Mouse (Mus musculus) stomach, postnatal 0 days (tissue): ENCODE data around the gene Pdik1l. TPM values are rescaled to one million over a fixed set of nuclear protein-coding genes. Genes with fewer than 3 reads are reported as not detected.

Experiments
- ATAC-seq: fragments of 200-750 bp; cut with Nextera tagmentation; 2 replicates; pipeline ENCODE4 v1.8.0; 2017; ENCODE audit not compliant: low FRiP score, low TSS enrichment
- DNase-seq: peaks from one replicate; pipeline ENCODE4 v3.0.0-alpha.2; 2016; ENCODE audit warnings: low spot score
- H3K27ac ChIP-seq: fragments of 300-500 bp; sonication (generic); replicated peaks from 2 replicates; pipeline ENCODE4 v1.5.1; 2014; ENCODE audit warnings: mild to moderate bottlenecking, control low read depth
- H3K27me3 ChIP-seq: fragments of 300-500 bp; sonication (generic); 2 replicates; pipeline ENCODE4 v1.6.1; 2014; ENCODE audit warnings: low read length; ENCODE audit not compliant: control insufficient read depth, insufficient read depth
- H3K36me3 ChIP-seq: fragments of 300-500 bp; sonication (generic); 2 replicates; pipeline ENCODE4 v1.6.1; 2014; ENCODE audit warnings: low read length, mixed read lengths; ENCODE audit not compliant: control insufficient read depth, insufficient read depth
- H3K4me1 ChIP-seq: fragments of 300-500 bp; sonication (generic); replicated peaks from 2 replicates; pipeline ENCODE4 v1.6.1; 2014; ENCODE audit warnings: antibody characterized with exemption; ENCODE audit not compliant: control insufficient read depth, insufficient read depth
- H3K4me2 ChIP-seq: fragments of 300-500 bp; sonication (generic); replicated peaks from 2 replicates; pipeline ENCODE4 v1.6.1; 2014; ENCODE audit warnings: low read depth, mild to moderate bottlenecking, control low read depth, moderate library complexity
- H3K4me3 ChIP-seq: fragments of 300-500 bp; sonication (generic); 2 replicates; pipeline ENCODE4 v1.5.1; 2014; ENCODE audit warnings: low read depth, low read length, control low read depth
- H3K9ac ChIP-seq: fragments of 300-500 bp; sonication (generic); 2 replicates; pipeline ENCODE4 v1.6.1; 2014; ENCODE audit warnings: mild to moderate bottlenecking, low read length, control low read depth, mixed read lengths
- H3K9me3 ChIP-seq: fragments of 300-500 bp; sonication (generic); 2 replicates; pipeline ENCODE4 v1.6.1; 2016; ENCODE audit warnings: low read length; ENCODE audit not compliant: control insufficient read depth
- CTCF ChIP-seq: IDR thresholded peaks from 2 replicates; pipeline ENCODE4 v1.5.1; 2016; ENCODE audit warnings: antibody characterized with exemption, low read depth, mild to moderate bottlenecking, moderate library complexity
- EP300 ChIP-seq: optimal IDR thresholded peaks from 2 replicates; pipeline ENCODE3; 2016; ENCODE audit warnings: antibody characterized with exemption
- WGBS: fragments of 180-500 bp; shearing (Covaris S2); extraction: QIAGEN DNeasy Blood & Tissue Kit; methylation state at CpG from one replicate; pipeline ENCODE4 v1.1.7; 2014; 5-methylcytosine and 5-hydroxymethylcytosine counted together
- polyA plus RNA-seq: library from polyadenylated mRNA; unstranded; fragments of >200 nt; fragmentation: Nextera tagmentation; extraction: Ambion mirVana; gene quantifications from 2 replicates; pipeline ENCODE4 v1.2.1, GENCODE M21; 2015

The Pdik1l gene
- polyA plus RNA-seq, 1 experiment from 2014 or later = 8.4 TPM

DNA sequence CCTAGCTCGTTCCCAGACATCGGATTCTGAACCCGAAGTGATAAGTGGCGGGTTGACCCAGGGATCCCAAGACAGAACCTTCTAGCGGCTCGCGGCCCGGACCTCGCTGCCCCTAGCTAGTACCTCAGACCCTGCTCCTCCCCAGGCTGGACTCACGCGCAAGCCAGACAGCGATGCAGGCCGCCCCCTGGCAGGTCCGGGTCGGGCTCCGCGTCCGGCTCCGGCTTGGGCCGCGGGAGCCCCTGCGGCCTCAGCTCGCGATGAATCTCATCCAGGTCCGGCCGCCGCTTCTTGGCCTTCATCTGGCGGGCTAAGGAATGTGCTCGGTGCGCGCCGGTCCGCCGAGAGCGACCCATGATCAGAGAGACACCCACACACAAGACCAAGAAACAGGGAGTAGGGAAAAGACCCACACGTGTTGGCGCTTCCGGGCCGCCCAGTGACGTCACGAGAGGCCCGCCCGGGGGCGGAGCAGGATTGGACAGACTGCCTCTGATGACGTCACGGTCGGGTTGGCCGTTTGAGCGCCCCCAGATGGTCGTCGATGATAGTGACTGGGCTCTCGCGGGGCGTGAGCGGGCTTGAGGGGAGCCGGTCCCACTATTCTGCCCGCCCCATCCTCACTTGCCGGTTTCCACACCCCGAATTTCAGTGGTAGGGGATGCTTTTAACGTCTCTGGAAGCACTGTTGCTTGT, 42.4 kb downstream of the Pdik1l start, which contains the start of gene Zfp593:
Gene Zfp593, minus strand, starts transcription at position 445 of the 696 bp plus-strand sequence.
- H3K4me2 ChIP-seq = peak within 1 kb of the TSS; percentile 96
- peaks cover 3% of the 10 kb centered on the region; the same call in 1 of the 2 replicates for H3K4me1 ChIP-seq
- peak within 1 kb of the TSS; percentile 75 for H3K4me3 ChIP-seq
- no peaks in the 10 kb centered on the region for H3K9me3 ChIP-seq
- WGBS = under 1% methylated on average over 60 of the region's 60 CpGs
- TF ChIP-seq CTCF = peak; percentile 88
- TF ChIP-seq EP300 = no peak
- H3K36me3 ChIP-seq = no peaks in the 10 kb centered on the region
- no peaks in the 10 kb centered on the region; the same call in 1 of the 2 replicates for H3K27me3 ChIP-seq
- peak; percentile 81 for ATAC-seq
- DNase-seq = peak; percentile 96
- 0 out of 2 replicates have a peak within 1 kb of the TSS, but pooled peaks have one; percentile 18 for H3K27ac ChIP-seq
- peak within 1 kb of the TSS; percentile 80 for H3K9ac ChIP-seq

DNA sequence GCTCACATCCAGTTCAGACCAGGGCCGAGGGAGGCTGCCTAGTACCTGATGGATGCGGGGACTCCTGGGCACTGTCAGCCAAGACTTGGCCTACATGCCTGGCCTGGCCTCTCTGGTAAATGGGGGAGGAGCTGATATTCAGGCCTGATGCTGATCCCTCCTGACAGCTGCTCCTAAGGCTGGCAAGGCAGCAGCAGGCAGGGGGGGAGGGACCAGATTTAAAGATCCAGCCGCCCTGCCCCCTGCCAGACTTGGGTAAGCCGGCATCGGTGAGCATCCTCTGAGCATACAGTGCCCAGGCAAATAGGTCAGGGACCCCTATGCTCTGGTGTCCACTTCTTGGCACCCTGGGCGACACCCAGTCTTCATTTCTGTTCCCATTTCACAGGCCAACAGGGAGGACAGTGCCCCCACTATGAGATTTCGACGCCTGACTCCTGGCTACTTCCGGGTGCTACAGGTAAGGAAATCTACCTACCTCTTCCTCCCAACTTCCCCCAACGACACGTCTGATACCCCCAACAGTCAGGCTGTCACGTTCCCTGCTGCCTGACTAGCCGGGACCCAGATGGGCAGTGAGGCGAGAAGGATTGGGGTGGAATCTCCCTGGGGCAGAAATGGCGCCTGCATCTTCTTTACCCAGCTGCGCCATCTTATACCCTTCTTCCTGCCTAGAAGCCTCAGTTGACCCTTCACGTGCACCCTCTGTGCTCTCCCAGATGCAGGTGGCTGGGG, 44.0 kb downstream of the Pdik1l start, which contains the start of gene E130218I03Rik:
Gene E130218I03Rik, plus strand, starts transcription at position 147 of the 735 bp plus-strand sequence.
- Histone ChIP-seq H3K4me2 (peak within 1 kb of the TSS; percentile 96; the same call in 1 of the 2 replicates), H3K9me3 (no peaks in the 10 kb centered on the region), H3K36me3 (no peaks in the 10 kb centered on the region), H3K4me1 (peaks cover 3% of the 10 kb centered on the region; the same call in 1 of the 2 replicates), H3K4me3 (no peak within 1 kb of the TSS), H3K9ac (no peak within 1 kb of the TSS), H3K27ac (no peak within 1 kb of the TSS), H3K27me3 (no peaks in the 10 kb centered on the region)
- ATAC-seq (no peak), DNase-seq (no peak)
- WGBS = 94% methylated on average over 17 of the region's 17 CpGs
- TF ChIP-seq EP300 (no peak), CTCF (no peak)

DNA sequence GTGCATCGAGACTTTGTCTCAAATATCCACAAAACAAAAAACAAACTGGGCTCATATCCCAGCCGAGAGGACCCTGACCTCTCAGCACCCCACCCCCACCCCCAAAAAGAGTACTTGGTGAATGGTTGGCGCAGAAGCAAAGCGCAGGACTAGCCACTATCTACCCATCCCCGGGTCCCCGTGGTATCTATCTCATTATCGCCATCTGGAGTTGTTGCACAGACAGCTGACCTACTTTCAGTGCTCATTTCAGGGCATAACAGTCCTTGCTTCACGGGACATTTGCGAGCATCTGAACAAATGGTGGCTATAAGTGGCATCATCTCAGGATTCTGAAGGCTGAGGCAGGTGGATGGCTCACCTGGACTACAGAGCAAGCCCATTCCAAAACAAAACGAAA, 49.0 kb downstream of the Pdik1l start:
- Histone ChIP-seq H3K4me2 (peak overlapping the region; percentile 50), H3K4me1 (no peaks in the 10 kb centered on the region), H3K9me3 (no peaks in the 10 kb centered on the region), H3K27ac (no peak overlapping the region), H3K9ac (no peak overlapping the region), H3K36me3 (no peaks in the 10 kb centered on the region), H3K4me3 (peak overlapping the region; percentile 46), H3K27me3 (no peaks in the 10 kb centered on the region)
- TF ChIP-seq CTCF (0 out of 2 replicates have a peak, but pooled peaks have one; percentile 1), EP300 (no peak)
- DNase-seq = no peak
- WGBS = 11% methylated on average over 10 of the region's 10 CpGs
- ATAC-seq = 0 out of 2 replicates have a peak, but pooled peaks have one; percentile 0

DNA sequence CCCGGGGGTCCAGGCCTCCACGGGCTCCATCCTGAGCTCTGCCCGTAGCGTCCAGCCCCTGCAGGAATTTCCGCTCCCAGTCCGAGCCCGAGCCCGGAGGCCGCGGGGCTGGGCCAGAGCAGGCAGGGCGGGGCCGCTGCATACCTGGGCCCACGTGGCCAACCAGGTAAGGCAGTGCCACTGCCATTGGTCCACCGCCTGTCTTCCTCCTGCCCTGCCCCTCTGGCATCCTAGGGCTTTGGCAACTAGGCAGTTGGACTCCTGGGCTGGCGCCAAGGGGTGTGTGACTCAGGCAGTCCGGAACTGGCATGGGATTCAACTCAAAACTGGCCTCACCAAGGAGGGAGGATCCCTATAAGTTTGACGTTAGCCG, 49.4 kb downstream of the Pdik1l start, which contains the start of gene Cnksr1:
Gene Cnksr1, minus strand, starts transcription at position 121 of the 373 bp plus-strand sequence.
- Histone ChIP-seq H3K9ac (peak within 1 kb of the TSS; percentile 59), H3K4me2 (peak within 1 kb of the TSS; percentile 50), H3K27me3 (no peaks in the 10 kb centered on the region), H3K9me3 (no peaks in the 10 kb centered on the region), H3K4me3 (peak within 1 kb of the TSS; percentile 46), H3K27ac (peak within 1 kb of the TSS; percentile 91), H3K36me3 (no peaks in the 10 kb centered on the region), H3K4me1 (no peaks in the 10 kb centered on the region)
- ATAC-seq = peak; percentile 98
- 2% methylated on average over 18 of the region's 18 CpGs for WGBS
- TF ChIP-seq CTCF (0 out of 2 replicates have a peak, but pooled peaks have one; percentile 1), EP300 (no peak)
- peak; percentile 98 for DNase-seq

DNA sequence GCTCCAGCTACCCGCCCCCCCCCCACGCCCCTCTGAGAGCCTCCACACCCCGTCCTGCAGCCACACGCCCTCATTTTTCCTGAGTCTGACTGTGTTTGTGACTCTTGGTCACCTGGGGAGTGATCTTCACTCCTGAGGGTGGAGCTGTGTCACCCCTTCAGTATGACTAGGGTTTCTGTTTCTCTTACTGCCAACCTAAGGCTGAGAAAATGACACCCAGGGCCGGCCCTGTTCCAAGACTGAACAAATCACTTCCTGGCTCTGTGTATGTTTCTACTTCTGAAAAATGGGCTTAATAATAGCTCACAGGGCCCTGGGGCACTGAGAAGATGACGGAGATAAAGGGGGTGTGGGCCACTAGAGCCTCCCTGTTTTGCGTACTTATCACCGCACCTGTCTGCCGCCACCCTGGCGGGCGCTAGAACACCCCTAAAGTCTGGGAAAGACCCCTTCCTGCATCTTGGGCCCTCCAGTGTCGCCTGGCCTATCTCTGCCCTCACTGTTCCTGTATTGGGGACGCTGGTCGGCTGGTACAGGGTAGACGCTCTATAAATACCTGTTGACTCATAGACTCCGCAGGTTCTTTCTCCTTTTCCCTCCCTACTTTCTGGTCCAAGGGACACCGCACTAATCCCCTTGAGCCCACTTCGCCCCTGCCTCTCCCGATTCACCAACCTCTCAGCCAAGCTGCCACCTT, 50.0 kb downstream of the Pdik1l start:
- peak overlapping the region; percentile 46 for H3K4me3 ChIP-seq
- H3K4me2 ChIP-seq = peak overlapping the region; percentile 50
- ATAC-seq (peak; percentile 77), DNase-seq (peak; percentile 51)
- H3K36me3 ChIP-seq = no peaks in the 10 kb centered on the region
- WGBS = 20% methylated on average over 19 of the region's 19 CpGs
- TF ChIP-seq EP300 (no peak), CTCF (no peak)
- no peaks in the 10 kb centered on the region for H3K9me3 ChIP-seq
- H3K9ac ChIP-seq = peak overlapping the region; percentile 59
- peak overlapping the region; percentile 91 for H3K27ac ChIP-seq
- H3K4me1 ChIP-seq = no peaks in the 10 kb centered on the region
- H3K27me3 ChIP-seq = no peaks in the 10 kb centered on the region
